Mouse (Mus musculus): ENCODE data around the gene Rdh5.

DNA sequence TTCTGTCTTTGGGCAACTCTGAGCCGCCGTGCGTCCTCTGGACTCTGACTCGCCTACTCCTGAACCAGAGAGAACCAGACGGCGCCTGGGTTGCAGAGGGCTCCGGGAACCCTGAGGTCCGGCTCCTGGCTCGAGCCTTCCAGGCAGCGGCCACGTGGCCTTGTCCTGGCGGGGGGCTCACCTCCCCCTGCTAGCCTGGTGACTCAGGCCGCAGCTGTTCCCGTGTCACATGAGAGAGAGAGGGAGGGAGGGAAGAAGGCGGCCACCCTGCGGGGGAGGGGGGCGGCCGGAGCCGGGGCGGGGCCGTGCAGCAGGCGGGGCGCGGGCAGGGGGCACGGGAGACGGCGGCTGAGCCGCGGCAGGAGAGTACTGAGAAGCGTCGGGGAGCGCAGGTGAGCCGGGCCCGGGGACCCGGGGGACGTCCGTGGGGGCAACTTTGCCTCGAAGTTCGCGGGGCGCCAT is 13.1 kb downstream of the Rdh5 start:
- TF ChIP-seq POLR2A (IDR thresholded peaks at IDR 0.05; ENCODE audit: borderline replicate concordance, low read depth, low read length) (peak; percentile 92), CTCF (IDR thresholded peaks at IDR 0.05; ENCODE audit: low read depth, low read length) (no peak)
